Mouse (Mus musculus) bone marrow macrophage, adult 2 months (primary cell): ENCODE measurements around the gene Arhgef3.

Experiments
- CTCF ChIP-seq: IDR thresholded peaks from 2 replicates; pipeline ENCODE4 v1.5.1; 2012; ENCODE audit warnings: low read depth, mild to moderate bottlenecking, low read length, moderate library complexity
- POLR2A ChIP-seq: IDR thresholded peaks from 2 replicates; pipeline ENCODE4 v1.6.1; 2012; ENCODE audit warnings: mild to moderate bottlenecking, low read depth, low read length, borderline replicate concordance

DNA sequence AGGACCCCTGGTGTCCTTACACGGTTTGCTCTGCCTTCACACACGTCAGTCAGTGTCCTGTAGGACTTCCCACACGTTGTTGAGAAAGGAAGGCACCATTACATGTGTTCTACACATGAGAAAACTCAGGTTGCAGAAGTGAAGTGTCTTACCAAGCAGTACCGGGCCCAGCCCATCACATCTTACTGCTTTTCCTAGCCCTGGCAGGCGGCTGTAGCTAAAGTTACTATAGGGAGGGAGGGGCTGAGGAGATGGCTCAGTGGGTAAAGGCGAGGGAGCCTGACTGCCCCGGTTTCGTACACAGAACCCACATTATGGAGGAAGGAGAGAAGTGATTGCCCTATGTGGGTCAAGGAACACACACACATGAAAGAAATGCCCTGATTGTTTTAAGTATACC is 116.8 kb downstream of the Arhgef3 start:
- TF ChIP-seq POLR2A (no peak), CTCF (no peak)
